Mouse (Mus musculus) CD8-positive naive resting alpha-beta T cell, adult 57 days (primary cell): ENCODE data around the gene Rec114. TPM values are rescaled to one million over a fixed set of nuclear protein-coding genes. Genes with fewer than 3 reads are reported as not detected.

Source experiments
- total RNA-seq: library from RNA; stranded (reverse); gene quantifications from one replicate; pipeline ENCODE4 v1.2.4, GENCODE M21; 2023

The Rec114 gene
- not detected for total RNA-seq

DNA sequence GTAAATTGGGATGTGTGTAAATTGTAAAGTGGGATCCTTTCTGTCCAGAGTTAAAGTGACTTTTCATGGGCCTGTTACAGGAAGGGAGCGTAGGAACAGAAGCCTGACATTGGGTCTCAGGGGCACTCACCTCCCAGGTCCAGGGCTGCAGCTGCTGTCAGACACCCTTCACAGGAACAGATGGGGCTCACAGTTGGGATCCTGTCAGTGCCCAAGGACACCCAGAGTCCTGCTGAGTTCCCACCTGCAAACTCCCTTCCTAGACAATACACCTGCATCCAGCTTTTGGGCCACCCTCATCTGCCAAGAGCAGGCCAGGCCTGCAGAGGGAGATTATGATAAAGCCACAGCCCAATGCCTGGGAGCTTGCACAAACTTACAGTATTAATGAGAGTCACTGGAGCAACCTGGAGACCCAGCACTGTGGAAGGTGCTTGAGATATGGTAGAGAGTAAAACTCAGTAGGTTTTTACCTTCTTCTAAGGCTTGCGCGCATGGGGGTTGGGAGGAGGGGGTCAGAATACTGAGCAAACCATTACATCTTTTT lies at the start of gene Rec114:
TSS of gene Rec114 (minus strand) at position 263 of the 547 bp plus-strand sequence.

Other genes starting within 250 kb of the Rec114 start
- gene Cd276, start 188.5 kb downstream of the Rec114 start, total RNA-seq = not detected
- gene Nptn, start 161.7 kb downstream of the Rec114 start, total RNA-seq = 109 TPM
- not detected for gene Hcn4, start 79.4 kb upstream of the Rec114 start, total RNA-seq